Mouse (Mus musculus) limb, embryonic 12.5 days (tissue): ENCODE results near the gene Def6. TPM values are rescaled to one million over a fixed set of nuclear protein-coding genes. Genes with fewer than 3 reads are reported as not detected.
A peak's percentile ranks its signal among the peaks of the same experiment; 100 is the strongest.

ENCODE experiments used
- ATAC-seq: fragments of 200-750 bp; cut with Nextera tagmentation; 2 replicates; pipeline ENCODE4 v1.8.0; 2017; ENCODE audit warnings: low read depth, moderate TSS enrichment; ENCODE audit not compliant: insufficient number of reproducible peaks, insufficient read depth, low FRiP score, low TSS enrichment
- H3K27ac ChIP-seq: fragments of 300-500 bp; sonication (generic); 2 replicates; pipeline ENCODE4 v1.5.1; 2016; ENCODE audit warnings: mild to moderate bottlenecking, moderate library complexity
- H3K27me3 ChIP-seq: fragments of 300-500 bp; sonication (generic); 2 replicates; pipeline ENCODE4 v1.6.1; 2016; ENCODE audit warnings: mild to moderate bottlenecking, moderate library complexity
- H3K36me3 ChIP-seq: fragments of 300-500 bp; sonication (generic); 2 replicates; pipeline ENCODE4 v1.6.1; 2016; ENCODE audit warnings: mild to moderate bottlenecking, moderate library complexity
- H3K4me1 ChIP-seq: fragments of 300-500 bp; sonication (generic); replicated peaks from 2 replicates; pipeline ENCODE4 v1.6.1; 2016
- H3K4me2 ChIP-seq: fragments of 300-500 bp; sonication (generic); 2 replicates; pipeline ENCODE4 v1.6.1; 2016; ENCODE audit warnings: mild to moderate bottlenecking, moderate library complexity
- H3K4me3 ChIP-seq: fragments of 300-500 bp; sonication (generic); replicated peaks from 2 replicates; pipeline ENCODE4 v1.5.1; 2016; ENCODE audit warnings: mild to moderate bottlenecking
- H3K9ac ChIP-seq: fragments of 300-500 bp; sonication (generic); replicated peaks from 2 replicates; pipeline ENCODE4 v1.6.1; 2016; ENCODE audit warnings: mild to moderate bottlenecking, moderate library complexity
- H3K9me3 ChIP-seq: fragments of 300-500 bp; sonication (generic); 2 replicates; pipeline ENCODE4 v1.6.1; 2016; ENCODE audit warnings: mild to moderate bottlenecking, moderate library complexity
- WGBS: fragments of 180-500 bp; shearing (Covaris S2); methylation state at CpG from one replicate; pipeline ENCODE4 v1.1.7; 2016; 5-methylcytosine and 5-hydroxymethylcytosine counted together
- polyA plus RNA-seq: library from polyadenylated mRNA; unstranded; fragments of >200 nt; fragmentation: Nextera tagmentation; extraction: Ambion mirVana; gene quantifications from 2 replicates; pipeline ENCODE4 v1.2.1, GENCODE M21; 2016

Gene Def6
- 11.1 and 12.8 TPM in 2 replicates for polyA plus RNA-seq

GRCm38 (mm10) chr17:28207591-28208313 lies at the start of gene Def6:
Def6 (plus strand) TSS chr17:28207778.
- Histone ChIP-seq H3K4me3 (peak within 1 kb of the TSS; percentile 40), H3K9ac (peak within 1 kb of the TSS; percentile 70), H3K27me3 (no peaks in the 10 kb centered on the region), H3K9me3 (no peaks in the 10 kb centered on the region), H3K36me3 (peaks cover 23% of the 10 kb centered on the region), H3K27ac (peak within 1 kb of the TSS; percentile 87), H3K4me2 (peak within 1 kb of the TSS; percentile 79), H3K4me1 (peaks cover 37% of the 10 kb centered on the region)
- 17% methylated on average over 26 of the region's 26 CpGs for WGBS
- ATAC-seq: peak; percentile 91

DNA sequence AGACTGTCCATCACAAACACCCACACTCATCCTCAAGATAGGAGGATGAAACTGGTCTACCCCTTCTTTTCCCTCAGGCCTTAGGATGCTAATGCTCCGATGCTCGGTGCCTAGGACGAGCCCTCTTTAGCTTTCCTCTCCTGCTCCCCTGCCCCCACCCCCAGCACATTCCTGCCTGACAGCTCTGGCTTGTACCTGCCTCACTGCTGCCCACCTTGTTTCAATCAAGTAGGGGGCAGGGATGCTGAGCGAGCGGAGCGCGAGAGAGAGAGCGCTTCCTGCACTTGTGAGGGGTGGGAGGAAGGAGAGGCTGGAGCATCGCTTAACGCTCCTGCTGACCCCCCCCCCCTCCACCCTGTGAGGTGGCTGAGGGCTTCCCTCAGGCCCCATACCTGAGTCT lies 47.2 kb upstream of the Def6 start:
- Histone ChIP-seq H3K4me3 (no peak overlapping the region), H3K4me1 (peaks cover 54% of the 10 kb centered on the region), H3K27me3 (peaks cover 18% of the 10 kb centered on the region), H3K4me2 (peak overlapping the region; percentile 39), H3K9me3 (no peaks in the 10 kb centered on the region), H3K36me3 (peaks cover 88% of the 10 kb centered on the region), H3K27ac (peak overlapping the region; percentile 60; the same call in 1 of the 2 replicates), H3K9ac (no peak overlapping the region)
- peak; percentile 26 for ATAC-seq
- WGBS: 4% methylated on average over 10 of the region's 10 CpGs

- H3K4me1 ChIP-seq: peaks cover 54% of the 10 kb centered on the region
- no peaks in the 10 kb centered on the region for H3K9me3 ChIP-seq
- no peak overlapping the region for H3K4me3 ChIP-seq
- no peak overlapping the region for H3K9ac ChIP-seq
- H3K4me2 ChIP-seq: peak overlapping the region; percentile 39; the same call in 1 of the 2 replicates
- peaks cover 18% of the 10 kb centered on the region for H3K27me3 ChIP-seq
- WGBS: 30% methylated on average over 11 of the region's 11 CpGs
- H3K27ac ChIP-seq: 0 out of 2 replicates have a peak overlapping the region, but pooled peaks have one; percentile 45
- peaks cover 88% of the 10 kb centered on the region for H3K36me3 ChIP-seq
- ATAC-seq: no peak
Observed at GRCm38 (mm10) chr17:28161310-28161881, 46.2 kb upstream of the Def6 start.

DNA sequence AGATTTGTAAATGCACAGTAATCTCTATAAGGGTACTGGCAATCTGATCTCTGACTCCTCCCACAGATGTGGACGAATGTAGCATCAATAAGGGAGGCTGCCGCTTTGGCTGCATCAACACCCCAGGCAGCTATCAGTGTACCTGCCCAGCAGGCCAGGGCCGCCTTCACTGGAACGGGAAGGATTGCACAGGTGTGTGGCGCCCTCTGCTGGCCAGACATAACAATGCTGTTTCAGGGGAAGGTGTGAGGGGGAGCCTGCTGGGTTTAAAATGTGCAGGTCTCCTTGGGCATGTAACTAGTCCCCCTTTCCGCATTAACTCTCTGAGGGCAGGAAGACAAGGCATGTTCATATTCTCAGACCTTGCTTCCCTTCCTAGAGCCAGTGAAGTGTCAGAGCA lies 43.9 kb upstream of the Def6 start:
- H3K27ac ChIP-seq: no peak overlapping the region
- H3K4me3 ChIP-seq: no peak overlapping the region
- peaks cover 90% of the 10 kb centered on the region for H3K36me3 ChIP-seq
- peaks cover 18% of the 10 kb centered on the region for H3K27me3 ChIP-seq
- H3K4me1 ChIP-seq: peaks cover 32% of the 10 kb centered on the region
- no peak overlapping the region for H3K9ac ChIP-seq
- H3K9me3 ChIP-seq: no peaks in the 10 kb centered on the region
- ATAC-seq: peak; percentile 9; the same call in 1 of the 2 replicates
- 15% methylated on average over 6 of the region's 6 CpGs for WGBS
- no peak overlapping the region for H3K4me2 ChIP-seq

GRCm38 (mm10) chr17:28170460-28171305 lies 36.9 kb upstream of the Def6 start:
- Histone ChIP-seq H3K27me3 (no peaks in the 10 kb centered on the region), H3K4me2 (no peak overlapping the region), H3K4me3 (no peak overlapping the region), H3K9me3 (no peaks in the 10 kb centered on the region), H3K4me1 (peaks cover 24% of the 10 kb centered on the region), H3K9ac (no peak overlapping the region), H3K27ac (no peak overlapping the region), H3K36me3 (peaks cover 71% of the 10 kb centered on the region)
- WGBS: 92% methylated on average over 6 of the region's 6 CpGs
- ATAC-seq: no peak

- H3K9ac ChIP-seq: no peak overlapping the region
- H3K36me3 ChIP-seq: peaks cover 51% of the 10 kb centered on the region
- peaks cover 35% of the 10 kb centered on the region for H3K4me1 ChIP-seq
- H3K4me2 ChIP-seq: no peak overlapping the region
- H3K9me3 ChIP-seq: no peaks in the 10 kb centered on the region
- WGBS: 66% methylated on average over 9 of the region's 9 CpGs
- H3K27ac ChIP-seq: peak overlapping the region; percentile 73
- ATAC-seq: no peak
- no peaks in the 10 kb centered on the region for H3K27me3 ChIP-seq
- H3K4me3 ChIP-seq: no peak overlapping the region
Observed at GRCm38 (mm10) chr17:28172690-28173089, 34.9 kb upstream of the Def6 start.

DNA sequence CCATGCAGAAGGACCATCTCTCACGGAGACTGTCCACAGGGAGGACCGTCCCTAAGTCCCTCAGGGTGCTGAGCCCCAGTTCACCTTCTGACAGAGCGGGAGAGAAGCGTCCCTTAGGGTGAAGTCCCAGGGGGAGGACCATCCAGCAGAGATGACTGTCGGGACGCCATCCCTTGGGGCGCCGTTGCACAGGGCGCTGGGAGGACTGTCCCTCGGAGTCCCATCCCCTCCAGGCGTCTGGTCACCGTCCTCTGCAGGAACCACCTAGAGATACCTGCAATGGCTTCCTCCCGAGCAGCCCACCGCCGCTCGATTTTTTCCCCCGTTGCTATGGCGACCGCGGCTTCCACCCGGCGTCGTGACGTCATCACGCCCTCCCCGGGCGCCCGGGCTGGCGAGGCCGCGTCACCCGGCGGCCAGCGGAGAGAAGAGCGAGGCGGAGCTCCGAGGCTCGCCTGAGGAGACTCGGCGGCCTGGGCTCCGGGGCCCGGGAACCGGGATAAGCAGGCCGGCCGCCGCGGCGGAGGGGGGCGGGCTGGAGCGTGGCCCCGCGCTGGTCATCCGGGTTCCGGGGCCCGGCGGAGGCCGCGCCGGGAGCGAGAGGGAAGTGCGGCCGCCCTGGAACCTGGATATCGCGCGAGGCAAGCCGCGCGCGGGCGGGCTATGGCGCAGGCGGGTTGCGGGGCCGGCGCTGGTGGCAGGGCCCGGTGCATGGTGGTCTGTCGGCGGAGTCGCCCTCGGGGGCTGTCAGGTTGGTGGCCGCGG lies 30.6 kb upstream of the Def6 start, which contains the start of gene Zfp523:
Gene Zfp523 (plus strand): TSS at position 355 of the 765 bp plus-strand sequence.
- Histone ChIP-seq H3K36me3 (peaks cover 23% of the 10 kb centered on the region), H3K27me3 (no peaks in the 10 kb centered on the region), H3K4me3 (peak within 1 kb of the TSS; percentile 81), H3K9me3 (no peaks in the 10 kb centered on the region), H3K4me2 (peak within 1 kb of the TSS; percentile 99), H3K27ac (peak within 1 kb of the TSS; percentile 93), H3K9ac (peak within 1 kb of the TSS; percentile 90), H3K4me1 (peaks cover 56% of the 10 kb centered on the region)
- ATAC-seq: peak; percentile 79
- WGBS: under 1% methylated on average over 82 of the region's 82 CpGs

DNA sequence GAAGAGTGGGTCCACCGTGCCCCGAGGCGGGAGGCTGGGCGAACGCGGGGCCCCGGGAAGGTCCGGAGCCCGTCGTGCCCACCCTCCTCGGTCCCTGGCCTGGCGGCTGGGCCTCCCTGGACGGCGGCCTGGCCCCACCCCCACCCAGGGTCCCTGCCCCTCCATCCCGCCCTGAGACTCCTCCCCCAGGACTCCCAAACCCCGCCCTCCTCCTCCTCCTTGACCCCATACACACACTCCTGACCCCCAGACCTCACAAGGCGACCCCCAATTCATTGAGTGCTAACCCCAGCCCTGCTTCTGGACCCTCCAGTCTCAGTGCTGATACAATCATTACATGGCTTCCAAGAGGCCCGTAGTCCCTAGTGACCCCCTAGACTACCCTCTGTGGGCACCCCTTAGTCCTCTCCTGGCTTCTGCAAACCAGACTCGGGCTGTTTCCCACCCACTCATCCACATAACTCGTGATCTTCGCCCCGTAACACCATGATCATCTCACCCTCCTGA lies 30.0 kb upstream of the Def6 start:
- peaks cover 16% of the 10 kb centered on the region for H3K36me3 ChIP-seq
- H3K27ac ChIP-seq: peak overlapping the region; percentile 93
- no peaks in the 10 kb centered on the region for H3K27me3 ChIP-seq
- H3K9ac ChIP-seq: peak overlapping the region; percentile 90
- H3K4me1 ChIP-seq: peaks cover 50% of the 10 kb centered on the region
- 10% methylated on average over 21 of the region's 22 CpGs for WGBS
- peak overlapping the region; percentile 99 for H3K4me2 ChIP-seq
- no peaks in the 10 kb centered on the region for H3K9me3 ChIP-seq
- ATAC-seq: peak; percentile 38
- peak overlapping the region; percentile 81 for H3K4me3 ChIP-seq

DNA sequence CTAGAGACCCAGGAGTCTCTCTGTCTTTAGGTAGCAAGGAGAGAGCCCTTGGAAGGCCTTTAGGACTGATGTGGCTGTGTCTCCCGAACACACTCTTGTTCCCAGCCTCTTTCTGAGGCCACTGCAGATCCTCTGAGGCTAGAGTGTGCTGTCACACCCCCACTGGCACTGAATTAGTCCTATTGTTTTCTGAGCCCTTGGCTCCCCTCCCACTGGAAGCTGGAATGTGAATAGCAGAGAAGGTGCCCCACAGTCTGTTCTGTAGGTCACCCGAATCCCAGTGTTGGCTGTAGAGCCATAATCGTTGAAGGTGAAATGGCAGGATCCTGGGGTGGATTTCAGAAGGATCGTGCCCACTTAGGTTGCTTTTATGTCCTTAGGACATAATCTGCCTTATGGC lies 27.2 kb upstream of the Def6 start:
- 78% methylated on average over 4 of the region's 4 CpGs for WGBS
- peak overlapping the region; percentile 34; the same call in 1 of the 2 replicates for H3K9ac ChIP-seq
- no peak overlapping the region for H3K4me3 ChIP-seq
- H3K27me3 ChIP-seq: no peaks in the 10 kb centered on the region
- no peaks in the 10 kb centered on the region for H3K9me3 ChIP-seq
- peaks cover 39% of the 10 kb centered on the region for H3K4me1 ChIP-seq
- ATAC-seq: no peak
- peaks cover 20% of the 10 kb centered on the region; the same call in 1 of the 2 replicates for H3K36me3 ChIP-seq
- no peak overlapping the region for H3K4me2 ChIP-seq
- H3K27ac ChIP-seq: 0 out of 2 replicates have a peak overlapping the region, but pooled peaks have one; percentile 7

DNA sequence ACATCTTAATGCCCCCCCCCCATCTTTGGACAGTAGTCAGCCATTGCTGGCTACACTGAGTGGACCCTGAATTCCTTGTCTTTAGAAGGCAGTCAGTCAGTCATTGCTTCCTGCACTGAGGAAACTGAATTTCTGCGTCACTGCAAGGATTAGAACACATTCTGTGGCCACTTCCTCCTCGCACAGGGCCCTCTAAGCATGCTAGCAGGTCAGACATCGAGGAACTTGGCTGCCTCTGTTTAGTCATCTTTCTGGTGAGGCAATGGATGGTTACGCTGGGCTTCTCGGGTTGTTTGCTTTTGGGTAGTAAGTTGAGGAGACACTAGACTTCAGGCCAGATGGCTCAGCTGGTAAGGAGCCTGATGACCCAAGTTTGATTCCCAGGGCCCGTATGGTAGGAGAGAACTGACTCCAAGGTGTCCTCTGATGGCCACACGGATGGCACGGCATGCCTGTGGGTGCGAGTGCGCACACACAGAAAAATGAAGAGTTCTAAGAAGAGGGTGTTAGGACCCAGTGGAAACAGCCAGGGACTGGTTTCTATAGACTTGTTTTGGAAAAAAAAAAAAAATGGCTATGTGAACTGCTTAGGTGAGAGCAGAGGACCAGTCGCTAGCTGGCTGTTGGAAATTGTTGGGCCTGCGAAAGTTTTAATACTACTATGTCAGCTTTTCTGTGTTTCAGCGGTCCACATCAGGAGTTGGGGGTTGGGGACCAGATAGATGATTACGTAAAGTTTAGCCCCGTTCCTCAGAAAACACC lies 26.6 kb upstream of the Def6 start:
- H3K4me1 ChIP-seq: peaks cover 35% of the 10 kb centered on the region
- H3K9me3 ChIP-seq: no peaks in the 10 kb centered on the region
- no peak overlapping the region for H3K4me3 ChIP-seq
- ATAC-seq: no peak
- peaks cover 27% of the 10 kb centered on the region; the same call in 1 of the 2 replicates for H3K36me3 ChIP-seq
- no peak overlapping the region for H3K27ac ChIP-seq
- H3K27me3 ChIP-seq: no peaks in the 10 kb centered on the region
- no peak overlapping the region for H3K4me2 ChIP-seq
- 84% methylated on average over 15 of the region's 15 CpGs for WGBS
- no peak overlapping the region for H3K9ac ChIP-seq
